Comparison of ENCODE assay signal across 20 mouse cellular contexts in the genomic region with DNA sequence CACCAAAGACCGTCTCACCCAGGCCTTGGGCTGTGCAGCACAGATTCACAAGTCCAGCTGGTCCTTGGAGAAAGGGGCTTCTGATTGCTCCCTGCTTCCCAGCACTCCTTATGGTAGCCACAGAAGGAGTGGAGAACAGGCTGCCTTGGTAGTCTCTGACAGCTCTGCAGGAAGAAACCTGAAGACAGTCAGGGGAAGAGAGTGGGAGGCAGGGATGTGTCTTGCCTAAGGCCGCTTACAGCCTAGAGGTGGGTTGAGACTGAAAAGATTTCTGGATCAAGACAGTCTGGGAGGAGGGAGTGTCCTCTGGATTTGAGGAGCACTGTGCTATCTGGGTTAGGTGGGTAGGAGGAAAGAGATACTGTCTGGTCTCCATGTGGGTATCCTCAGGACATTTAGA. TPM values are rescaled to one million over a fixed set of nuclear protein-coding genes. Genes with fewer than 3 reads are reported as not detected.
"Had no signal": no experiment of that assay in that cellular context is flagged by ENCODE, and none has a peak within 500 bp of the region (broad histone marks: within the 10 kb centered on the region; RNA-seq: fewer than 3 reads in every experiment).

No protein-coding gene starts in this region.

- DNase-seq: kidney, adult 11 months; kidney, adult 9 months; kidney, postnatal 36 days; liver; liver, embryonic 13.5 days; liver, postnatal 0 days; thymus, adult 2 months; thymus, postnatal 25 days had no signal

- H3K27ac ChIP-seq: kidney, postnatal 0 days; limb, embryonic 12.5 days; liver, embryonic 13.5 days; midbrain, embryonic 13.5 days had no signal

- ATAC-seq: liver, postnatal 0 days; midbrain, embryonic 13.5 days had no signal

- H3K9me3 ChIP-seq: limb, embryonic 12.5 days; liver, embryonic 13.5 days; midbrain, embryonic 13.5 days had no signal

- H3K4me3 ChIP-seq: limb, embryonic 12.5 days; liver, embryonic 13.5 days; midbrain, embryonic 13.5 days had no signal

- H3K27me3 ChIP-seq: limb, embryonic 12.5 days; liver, embryonic 13.5 days; midbrain, embryonic 13.5 days had no signal

- H3K4me2 ChIP-seq: limb, embryonic 12.5 days; liver, embryonic 13.5 days; midbrain, embryonic 13.5 days had no signal

- H3K9ac ChIP-seq: limb, embryonic 12.5 days; liver, embryonic 13.5 days; liver, postnatal 0 days; midbrain, embryonic 13.5 days had no signal

- H3K4me1 ChIP-seq: limb, embryonic 12.5 days; liver, embryonic 13.5 days; midbrain, embryonic 13.5 days had no signal

- H3K36me3 ChIP-seq: limb, embryonic 12.5 days; liver, embryonic 13.5 days; midbrain, embryonic 13.5 days had no signal

RNA-seq across cellular contexts. Expression of gene Rnase13, which starts 0.3 kb away (rescaled TPM):
- total RNA-seq: layer of hippocampus, adult 8-10 months; left cerebral cortex, adult 8-10 months; left cerebral cortex, postnatal 36 days; megakaryocyte progenitor cell, adult 5-6 weeks; midbrain, postnatal 0 days; neutrophil, adult 5-6 weeks had no signal
- polyA plus RNA-seq: kidney, postnatal 0 days; limb, embryonic 12.5 days; liver, embryonic 13.5 days; liver, postnatal 0 days; lung, embryonic 16.5 days; midbrain, embryonic 13.5 days; midbrain, postnatal 0 days; neural tube, embryonic 11.5 days; thymus, adult 2 months had no signal

RNA-seq across cellular contexts. Expression of gene Tppp2, which starts 4.7 kb away (rescaled TPM):
- total RNA-seq: layer of hippocampus, adult 8-10 months; layer of hippocampus, postnatal 14 days; left cerebral cortex, adult 8-10 months; left cerebral cortex, postnatal 36 days; megakaryocyte progenitor cell, adult 5-6 weeks; midbrain, postnatal 0 days; neutrophil, adult 5-6 weeks had no signal
- polyA plus RNA-seq: kidney, postnatal 0 days; limb, embryonic 12.5 days; liver, embryonic 13.5 days; liver, postnatal 0 days; lung, embryonic 16.5 days; midbrain, embryonic 13.5 days; midbrain, postnatal 0 days; neural tube, embryonic 11.5 days; thymus, adult 2 months had no signal
